Comparison of ENCODE assay signal across 17 mouse cellular contexts in genomic region chr14:48877998-48878657, GRCm38 (mm10).
A peak's percentile ranks its signal among the peaks of the same experiment; 100 is the strongest.
DNase-seq lines count a peak whose midpoint lies in the region; ATAC-seq and TF ChIP-seq lines count a peak whose summit lies in the region.
"Had no signal": no experiment of that assay in that cellular context is flagged by ENCODE, and none has a peak within 500 bp of the region (broad histone marks: within the 10 kb centered on the region; RNA-seq: fewer than 3 reads in every experiment).

No protein-coding gene starts in this region.

- DNase-seq in midbrain, embryonic 10.5 days (ENCODE audit: low spot score) = no peak
- DNase-seq in midbrain, embryonic 11.5 days (ENCODE audit: low spot score, missing footprints) = no peak
- DNase-seq in kidney, postnatal 14 days = peak; percentile 86
- no peak for DNase-seq in midbrain, postnatal 0 days (ENCODE audit: low spot score)
- DNase-seq in lung, postnatal 10 days = no peak
- DNase-seq in cerebellum, adult 18-20 months = no peak
- DNase-seq: adrenal gland, adult 8-10 months; cerebellum, adult 11 months; gastrocnemius, postnatal 25 days; layer of hippocampus, adult 9-11 months; right cerebral cortex, postnatal 4 days had no signal

- no peaks in the 10 kb centered on the region for H3K9me3 ChIP-seq in forebrain, embryonic 15.5 days
- no peaks in the 10 kb centered on the region for H3K9me3 ChIP-seq in forebrain, embryonic 16.5 days (ENCODE audit: control insufficient read depth, low read length)
- H3K9me3 ChIP-seq in midbrain, embryonic 10.5 days (replicated peaks) = peaks cover 8% of the 10 kb centered on the region; the same call in 1 of the 2 replicates
- no peaks in the 10 kb centered on the region; the same call in 1 of the 2 replicates for H3K9me3 ChIP-seq in midbrain, embryonic 11.5 days (ENCODE audit: control insufficient read depth, low read length)
- no peaks in the 10 kb centered on the region for H3K9me3 ChIP-seq in midbrain, postnatal 0 days (ENCODE audit: low read length)
- H3K9me3 ChIP-seq: embryonic facial prominence, embryonic 12.5 days; liver, embryonic 15.5 days had no signal

- no peak overlapping the region for H3K27ac ChIP-seq in forebrain, embryonic 15.5 days (replicated peaks)
- H3K27ac ChIP-seq in forebrain, embryonic 16.5 days (ENCODE audit: low read length) = no peak overlapping the region
- H3K27ac ChIP-seq in midbrain, embryonic 10.5 days (replicated peaks) = 0 out of 2 replicates have a peak overlapping the region, but pooled peaks have one; percentile 42
- H3K27ac ChIP-seq in midbrain, embryonic 11.5 days (ENCODE audit: low read depth, low read length) = no peak overlapping the region
- H3K27ac ChIP-seq in midbrain, postnatal 0 days (ENCODE audit: low read depth, low read length) = no peak overlapping the region
- H3K27ac ChIP-seq: embryonic facial prominence, embryonic 12.5 days; liver, embryonic 15.5 days had no signal

- 82% methylated on average over 12 of the region's 12 CpGs for WGBS in forebrain, embryonic 15.5 days
- 84% methylated on average over 12 of the region's 12 CpGs for WGBS in forebrain, embryonic 16.5 days
- 88% methylated on average over 12 of the region's 12 CpGs for WGBS in midbrain, embryonic 10.5 days
- 86% methylated on average over 12 of the region's 12 CpGs for WGBS in midbrain, embryonic 11.5 days
- WGBS in midbrain, postnatal 0 days = 75% methylated on average over 12 of the region's 12 CpGs

- H3K4me1 ChIP-seq in forebrain, embryonic 15.5 days = peaks cover 8% of the 10 kb centered on the region; the same call in 1 of the 2 replicates
- H3K4me1 ChIP-seq in forebrain, embryonic 16.5 days (replicated peaks; ENCODE audit: control insufficient read depth, insufficient read depth, low read length) = peaks cover 3% of the 10 kb centered on the region; the same call in 1 of the 2 replicates
- H3K4me1 ChIP-seq in midbrain, embryonic 10.5 days = peaks cover 48% of the 10 kb centered on the region
- peaks cover 9% of the 10 kb centered on the region for H3K4me1 ChIP-seq in midbrain, embryonic 11.5 days (ENCODE audit: control insufficient read depth, insufficient read depth, low read length)
- H3K4me1 ChIP-seq in midbrain, postnatal 0 days (ENCODE audit: insufficient read depth, low read length) = no peaks in the 10 kb centered on the region
- H3K4me1 ChIP-seq: embryonic facial prominence, embryonic 12.5 days; liver, embryonic 15.5 days had no signal

- H3K4me2 ChIP-seq in forebrain, embryonic 15.5 days (replicated peaks) = no peak overlapping the region
- no peak overlapping the region for H3K4me2 ChIP-seq in forebrain, embryonic 16.5 days (ENCODE audit: low read length)
- no peak overlapping the region for H3K4me2 ChIP-seq in midbrain, embryonic 11.5 days
- no peak overlapping the region for H3K4me2 ChIP-seq in midbrain, postnatal 0 days (ENCODE audit: low read depth, low read length, poor library complexity, severe bottlenecking)
- H3K4me2 ChIP-seq: embryonic facial prominence, embryonic 12.5 days; liver, embryonic 15.5 days had no signal

- H3K27me3 ChIP-seq in forebrain, embryonic 15.5 days = peaks cover 4% of the 10 kb centered on the region; the same call in 1 of the 2 replicates
- no peaks in the 10 kb centered on the region for H3K27me3 ChIP-seq in forebrain, embryonic 16.5 days (replicated peaks; ENCODE audit: control insufficient read depth, insufficient read depth, low read length)
- peaks cover 39% of the 10 kb centered on the region for H3K27me3 ChIP-seq in midbrain, embryonic 10.5 days (ENCODE audit: low read depth, poor library complexity, severe bottlenecking)
- H3K27me3 ChIP-seq in midbrain, embryonic 11.5 days (ENCODE audit: control insufficient read depth, insufficient read depth, low read length) = 0 out of 2 replicates have a peak, but pooled peaks cover 2% of the 10 kb centered on the region
- H3K27me3 ChIP-seq in midbrain, postnatal 0 days (ENCODE audit: insufficient read depth, low read length) = no peaks in the 10 kb centered on the region
- H3K27me3 ChIP-seq: liver, embryonic 15.5 days had no signal

- ATAC-seq in forebrain, embryonic 15.5 days (replicated peaks) = peak; percentile 11; the same call in 1 of the 2 replicates
- no peak for ATAC-seq in forebrain, embryonic 16.5 days
- no peak for ATAC-seq in midbrain, embryonic 11.5 days (ENCODE audit: low FRiP score)
- ATAC-seq in midbrain, postnatal 0 days (ENCODE audit: low FRiP score) = peak; percentile 41
- ATAC-seq: inflammation-experienced regulatory T-cells, adult 6 months; lung, postnatal 0 days had no signal

- no peak overlapping the region for H3K9ac ChIP-seq in forebrain, embryonic 15.5 days (replicated peaks)
- no peak overlapping the region for H3K9ac ChIP-seq in forebrain, embryonic 16.5 days (replicated peaks; ENCODE audit: low read depth, low read length)
- H3K9ac ChIP-seq in midbrain, embryonic 11.5 days (ENCODE audit: low read length) = no peak overlapping the region
- no peak overlapping the region for H3K9ac ChIP-seq in midbrain, postnatal 0 days (replicated peaks; ENCODE audit: low read length, poor library complexity, severe bottlenecking)
- H3K9ac ChIP-seq: embryonic facial prominence, embryonic 12.5 days; liver, embryonic 15.5 days had no signal

- H3K4me3 ChIP-seq in forebrain, embryonic 15.5 days = no peak overlapping the region
- H3K4me3 ChIP-seq in forebrain, embryonic 16.5 days (replicated peaks; ENCODE audit: low read length) = no peak overlapping the region
- no peak overlapping the region for H3K4me3 ChIP-seq in midbrain, embryonic 10.5 days
- H3K4me3 ChIP-seq in midbrain, embryonic 11.5 days (ENCODE audit: low read depth, low read length) = no peak overlapping the region
- H3K4me3 ChIP-seq in midbrain, postnatal 0 days (ENCODE audit: low read depth, low read length) = no peak overlapping the region
- H3K4me3 ChIP-seq: embryonic facial prominence, embryonic 12.5 days; liver, embryonic 15.5 days had no signal

- no peak for TF ChIP-seq CTCF in midbrain, postnatal 0 days (IDR thresholded peaks at IDR 0.05)

- H3K36me3 ChIP-seq in forebrain, embryonic 15.5 days = no peaks in the 10 kb centered on the region
- no peaks in the 10 kb centered on the region for H3K36me3 ChIP-seq in forebrain, embryonic 16.5 days (ENCODE audit: control insufficient read depth, insufficient read depth)
- H3K36me3 ChIP-seq in midbrain, embryonic 10.5 days = no peaks in the 10 kb centered on the region
- H3K36me3 ChIP-seq in midbrain, embryonic 11.5 days (ENCODE audit: control insufficient read depth, insufficient read depth, low read length) = no peaks in the 10 kb centered on the region
- H3K36me3 ChIP-seq in midbrain, postnatal 0 days (ENCODE audit: insufficient read depth, low read length) = no peaks in the 10 kb centered on the region
- H3K36me3 ChIP-seq: embryonic facial prominence, embryonic 12.5 days; liver, embryonic 15.5 days had no signal

Comparison
In these comparisons a context has a peak if more than half of its experiments do, and no peak if none do; other contexts are left out.
1. ATAC-seq: peak in forebrain, embryonic 15.5 days (single experiment) and midbrain, postnatal 0 days (single experiment); none in forebrain, embryonic 16.5 days (single experiment) and midbrain, embryonic 11.5 days (single experiment).